Mouse (Mus musculus) adipose tissue, adult 10 weeks (tissue): ENCODE results near the gene Ndufa1. TPM values are rescaled to one million over a fixed set of nuclear protein-coding genes. Genes with fewer than 3 reads are reported as not detected.

Source experiments
- polyA plus RNA-seq: library from polyadenylated mRNA; stranded (reverse); fragments of 350-450 nt; fragmentation: Illumina TruSeq; extraction: RNeasy Lipid Tissue Mini Kit (QIAGEN cat#74804); gene quantifications from one replicate; pipeline ENCODE4 v1.2.3, GENCODE M21; 2014; ENCODE audit warnings: low read depth, low replicate concordance

The Ndufa1 gene
- 548 TPM for polyA plus RNA-seq

GRCm38 (mm10) chrX:37191105-37191743 is at the start of gene Ndufa1, which contains the start of gene Rnf113a1:
Gene Ndufa1 (minus strand): TSS chrX:37191163.
Gene Rnf113a1 (plus strand): TSS chrX:37191245.

GRCm38 (mm10) chrX:37222158-37222557 is 31.2 kb upstream of the Ndufa1 start, which contains the start of gene Rhox1:
Gene Rhox1 (minus strand): TSS chrX:37222258.

GRCm38 (mm10) chrX:37210941-37211340 is 20.0 kb upstream of the Ndufa1 start, which contains the start of gene Gm9:
Gene Gm9 (minus strand): TSS chrX:37211041.

GRCm38 (mm10) chrX:37168742-37169141 is 22.2 kb downstream of the Ndufa1 start, which contains the start of gene Akap14:
Gene Akap14 (minus strand): TSS chrX:37168842.

Other genes starting within 250 kb of the Ndufa1 start
- 6.1 TPM for gene Sept6, start 199.4 kb downstream of the Ndufa1 start, polyA plus RNA-seq
- gene Sowahd, start 142.3 kb downstream of the Ndufa1 start, polyA plus RNA-seq: 0.32 TPM
- gene Rpl39, start 105.8 kb downstream of the Ndufa1 start, polyA plus RNA-seq: 676 TPM
- 35.6 TPM for gene Upf3b, start 80.8 kb downstream of the Ndufa1 start, polyA plus RNA-seq
- 9.2 TPM for gene Nkap, start 64.4 kb downstream of the Ndufa1 start, polyA plus RNA-seq
- gene Akap14, start 22.3 kb downstream of the Ndufa1 start, polyA plus RNA-seq: 0.27 TPM
- gene Rnf113a1, start 82 bp upstream of the Ndufa1 start, polyA plus RNA-seq: 2.7 TPM
- gene Gm9, start 19.9 kb upstream of the Ndufa1 start, polyA plus RNA-seq: not detected
- not detected for gene Rhox1, start 31.1 kb upstream of the Ndufa1 start, polyA plus RNA-seq
- not detected for gene Rhox2a, start 53.8 kb upstream of the Ndufa1 start, polyA plus RNA-seq
- not detected for gene Rhox3a, start 58.8 kb upstream of the Ndufa1 start, polyA plus RNA-seq
- not detected for gene Rhox4a, start 74.2 kb upstream of the Ndufa1 start, polyA plus RNA-seq
- not detected for gene Rhox3a2, start 188.9 kb upstream of the Ndufa1 start, polyA plus RNA-seq
- not detected for gene Rhox4a2, start 199.7 kb upstream of the Ndufa1 start, polyA plus RNA-seq
- gene Rhox2b, start 220.9 kb upstream of the Ndufa1 start, polyA plus RNA-seq: not detected
- gene Rhox4b, start 241.3 kb upstream of the Ndufa1 start, polyA plus RNA-seq: not detected